Mouse (Mus musculus) heart, postnatal 36 days (tissue): ENCODE measurements around the gene Slc16a12. TPM values are rescaled to one million over a fixed set of nuclear protein-coding genes. Genes with fewer than 3 reads are reported as not detected.
"Not testable (repeated sequence)": the region's sequence is repeated elsewhere in the genome, so short reads cannot be mapped to it uniquely, and the experiment has no call there.

ENCODE experiments used
- DNase-seq, 2 experiments: peaks; one replicate each; pipeline ENCODE4 v3.0.0; 2021 to 2022
- intact Hi-C: fragments of 180-260 bp; cut with DNase I; formaldehyde crosslinking; loops from one replicate; pipeline ENCODE4 v1.15.1; 2025
- total RNA-seq, 2 experiments: library from RNA; stranded (reverse); gene quantifications; 2 replicates each; pipeline ENCODE4 v1.2.3; 2021

The Slc16a12 gene
- total RNA-seq, 2 experiments from 2014 or later, result 1.7 to 1.9 TPM

GRCm38 (mm10) chr19:34691402-34691801, 55.7 kb downstream of the Slc16a12 start:
- intact Hi-C loops, result no loop called here

GRCm38 (mm10) chr19:34685530-34685929, 61.6 kb downstream of the Slc16a12 start:
- no peak for DNase-seq
- intact Hi-C loops, result loop anchor here (1.0 kb wide), 1 partner anchor 87 kb away; no protein-coding TSS in a partner anchor

More at GRCm38 (mm10) chr19:34691402-34691801, 55.7 kb downstream of the Slc16a12 start:
- DNase-seq, result no peak

GRCm38 (mm10) chr19:34684857-34685256, 62.2 kb downstream of the Slc16a12 start:
- peak in 1 of 2 experiments; percentile 37 for DNase-seq
- intact Hi-C loops, result loop anchor here (1.0 kb wide), 1 partner anchor 87 kb away; no protein-coding TSS in a partner anchor

- no peak for DNase-seq
- intact Hi-C loops, result no loop called here
Observed at GRCm38 (mm10) chr19:34678428-34678827, 68.7 kb downstream of the Slc16a12 start.

GRCm38 (mm10) chr19:34673476-34673875, 73.6 kb downstream of the Slc16a12 start:
- peak; percentile 25 to 26 for DNase-seq
- intact Hi-C loops, result no loop called here

GRCm38 (mm10) chr19:34666127-34666526, 81.0 kb downstream of the Slc16a12 start:
- peak; percentile 64 to 82 for DNase-seq
- intact Hi-C loops, result loop anchor here (1.0 to 10.0 kb wide), 3 partner anchors 86 to 259 kb away; partner anchors contain the start of gene Kif20b

- DNase-seq, result no peak
- intact Hi-C loops, result loop anchor here (10.0 kb wide), 1 partner anchor 262 kb away; the partner anchor contains the start of gene Kif20b
Observed at GRCm38 (mm10) chr19:34662740-34663139, 84.3 kb downstream of the Slc16a12 start.

GRCm38 (mm10) chr19:34662067-34662507, 85.0 kb downstream of the Slc16a12 start:
- peak; percentile 66 to 67 for DNase-seq
- intact Hi-C loops, result loop anchor here (10.0 kb wide), 1 partner anchor 263 kb away; the partner anchor contains the start of gene Kif20b

- no peak for DNase-seq
- intact Hi-C loops, result no loop called here
Observed at GRCm38 (mm10) chr19:34656511-34657298, 90.4 kb downstream of the Slc16a12 start.

GRCm38 (mm10) chr19:34655227-34655805, 91.8 kb downstream of the Slc16a12 start:
- no peak for DNase-seq
- intact Hi-C loops, result no loop called here

GRCm38 (mm10) chr19:34650997-34651396, 96.1 kb downstream of the Slc16a12 start:
- no peak for DNase-seq
- intact Hi-C loops, result no loop called here

- intact Hi-C loops, result no loop called here
- no peak for DNase-seq
Observed at GRCm38 (mm10) chr19:34650276-34650675, 96.8 kb downstream of the Slc16a12 start.

GRCm38 (mm10) chr19:34647630-34648029, 99.5 kb downstream of the Slc16a12 start:
- DNase-seq, intact Hi-C loops: not testable (repeated sequence)

GRCm38 (mm10) chr19:34642616-34643015, 104.5 kb downstream of the Slc16a12 start:
- intact Hi-C loops, result no loop called here
- no peak for DNase-seq

- intact Hi-C loops, result no loop called here
- DNase-seq, result peak; percentile 18 to 35
Observed at GRCm38 (mm10) chr19:34640623-34641022, 106.5 kb downstream of the Slc16a12 start, which contains the start of the genes Ifit1bl2 and Ifit1. Gene Ifit1bl2, minus strand, starts transcription at chr19:34640743. Gene Ifit1, plus strand, starts transcription at chr19:34640871.

- intact Hi-C loops, result loop anchor here (1.0 to 5.0 kb wide), 4 partner anchors 89 to 392 kb away; no protein-coding TSS in a partner anchor
- DNase-seq, result peak; percentile 71 to 72
Observed at GRCm38 (mm10) chr19:34636933-34637557, 110.0 kb downstream of the Slc16a12 start.

- intact Hi-C loops, result no loop called here
- DNase-seq, result no peak
Observed at GRCm38 (mm10) chr19:34633484-34633883, 113.6 kb downstream of the Slc16a12 start.

- DNase-seq, result no peak
- intact Hi-C loops, result no loop called here
Observed at GRCm38 (mm10) chr19:34631487-34631886, 115.6 kb downstream of the Slc16a12 start.

GRCm38 (mm10) chr19:34627496-34627895, 119.6 kb downstream of the Slc16a12 start:
- no peak for DNase-seq
- intact Hi-C loops, result no loop called here

GRCm38 (mm10) chr19:34624663-34625062, 122.4 kb downstream of the Slc16a12 start:
- intact Hi-C loops, result no loop called here
- no peak for DNase-seq

GRCm38 (mm10) chr19:34623781-34624180, 123.3 kb downstream of the Slc16a12 start:
- no peak for DNase-seq
- intact Hi-C loops, result no loop called here
